Mouse (Mus musculus) erythroblast, embryonic 14.5 days (primary cell): ENCODE measurements around the gene Yif1a.

Experiments
- GATA1 ChIP-seq: IDR thresholded peaks from 2 replicates; pipeline ENCODE4 v1.6.1; 2012; ENCODE audit warnings: low read length, inconsistent platforms, mixed read lengths
- TAL1 ChIP-seq: IDR thresholded peaks from 3 replicates; pipeline ENCODE4 v1.6.1; 2012; ENCODE audit warnings: low read length, inconsistent platforms, mixed read lengths

DNA sequence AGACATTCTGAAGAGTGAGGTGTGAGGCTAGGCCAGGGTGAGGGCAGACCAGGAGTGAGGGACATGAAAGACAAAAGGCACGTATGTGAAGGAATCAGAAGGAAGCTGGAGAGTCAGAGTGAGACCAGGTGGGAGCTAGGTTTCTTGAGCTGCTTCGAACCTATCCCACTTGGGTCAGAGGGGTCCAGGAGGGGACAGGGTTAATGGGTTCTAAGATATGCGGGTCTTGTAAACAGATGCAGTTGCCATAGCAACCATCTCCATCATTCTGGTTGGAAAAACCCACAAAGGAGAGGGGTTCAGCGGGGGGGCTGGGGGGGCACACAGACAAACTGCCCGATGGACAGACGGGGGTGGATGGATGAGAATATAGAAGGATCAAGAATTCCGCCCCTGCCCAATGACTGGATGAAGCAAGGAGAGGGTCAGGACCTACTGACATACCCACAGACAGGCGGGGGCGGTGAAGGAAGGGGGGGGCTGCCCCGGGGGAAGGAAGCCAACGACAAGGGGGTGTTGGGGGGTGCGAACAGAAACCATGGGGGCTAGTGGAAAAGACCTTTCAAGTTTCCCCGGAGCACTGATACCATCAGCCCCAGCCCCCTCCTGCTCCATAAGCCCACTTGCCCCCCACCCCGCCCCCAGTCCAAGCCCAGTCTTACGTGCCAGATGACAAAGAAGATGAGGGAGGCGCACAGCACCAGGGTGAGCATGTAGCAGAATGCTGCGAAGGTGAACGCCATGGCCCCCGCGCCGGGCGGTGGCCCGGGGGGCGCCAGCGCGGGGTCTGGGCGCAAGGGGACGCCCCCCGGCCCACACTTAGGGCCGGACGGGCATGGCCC lies 9.4 kb downstream of the Yif1a start:
- TF ChIP-seq GATA1: no peak
- TF ChIP-seq TAL1: no peak
